Mouse (Mus musculus) kidney, adult 2 months (tissue): ENCODE data around the gene Krt18.

Experiments used
- CTCF ChIP-seq: fragments of 200-500 bp; conservative IDR thresholded peaks from 2 replicates; pipeline ENCODE4 v1.5.1; 2011; ENCODE audit warnings: low read depth, mild to moderate bottlenecking, control low read depth, low read length, moderate library complexity, mixed read lengths; ENCODE audit not compliant: insufficient read depth, insufficient read length
- POLR2A ChIP-seq: fragments of 200-500 bp; IDR thresholded peaks from one replicate; pipeline ENCODE4 v1.6.1; 2011; ENCODE audit warnings: low read depth, low read length, control low read depth

DNA sequence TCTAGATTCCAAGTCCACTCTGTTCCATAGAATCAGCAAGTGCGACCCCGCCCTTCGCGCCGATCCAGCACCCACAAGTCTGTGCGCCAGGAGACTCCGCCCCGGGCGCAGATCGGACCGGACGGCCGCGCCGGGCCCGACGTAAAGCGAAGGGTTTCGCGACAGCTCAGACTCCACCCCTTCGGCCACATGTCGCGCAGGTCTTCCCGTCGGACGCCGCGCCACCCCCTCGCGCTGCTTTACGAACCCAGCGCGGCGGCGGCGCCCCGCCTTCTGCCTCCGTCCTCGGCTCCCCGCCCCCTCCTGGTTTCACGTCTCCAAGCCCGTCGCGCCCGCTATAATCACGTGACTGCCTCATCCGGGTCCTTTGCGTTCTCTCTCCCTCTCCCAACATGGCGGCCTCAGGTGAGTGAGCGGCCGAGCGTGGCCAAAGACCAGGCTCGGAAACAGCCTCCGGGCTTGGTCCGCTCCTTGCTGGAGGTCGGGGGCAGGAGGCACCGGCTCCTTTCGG lies 45.6 kb downstream of the Krt18 start, which contains the start of gene Eif4b:
- TF ChIP-seq POLR2A (peak; percentile 2), CTCF (no peak)
